Mouse (Mus musculus) brown adipose tissue, adult 24 weeks (tissue): ENCODE results near the gene Smim23. TPM values are rescaled to one million over a fixed set of nuclear protein-coding genes. Genes with fewer than 3 reads are reported as not detected.

Experiments
- H3K27ac ChIP-seq: fragments of 200-500 bp; replicated peaks from 2 replicates; pipeline ENCODE4 v1.5.1; 2012; ENCODE audit warnings: low read depth, mild to moderate bottlenecking, low read length
- H3K4me1 ChIP-seq: fragments of 200-500 bp; 2 replicates; pipeline ENCODE4 v1.6.1; 2012; ENCODE audit warnings: low read length, mixed read lengths; ENCODE audit not compliant: control insufficient read depth, insufficient read depth, insufficient read length
- H3K4me3 ChIP-seq: fragments of 200-500 bp; 2 replicates; pipeline ENCODE4 v1.5.1; 2012; ENCODE audit warnings: low read depth, mild to moderate bottlenecking, low read length, moderate library complexity; ENCODE audit not compliant: insufficient read depth
- polyA plus RNA-seq: library from polyadenylated mRNA; stranded (reverse); fragments of >200 nt; gene quantifications from 2 replicates; pipeline ENCODE4 v1.2.4, GENCODE M21; 2012; ENCODE audit not compliant: missing spikeins, insufficient read depth, insufficient read length

Smim23 gene
- polyA plus RNA-seq, 1 experiment = not detected

GRCm38 (mm10) chr11:32798445-32798844 is 26.0 kb downstream of the Smim23 start:
- H3K27ac ChIP-seq = no peak overlapping the region
- no peaks in the 10 kb centered on the region for H3K4me1 ChIP-seq
- no peak overlapping the region for H3K4me3 ChIP-seq

DNA sequence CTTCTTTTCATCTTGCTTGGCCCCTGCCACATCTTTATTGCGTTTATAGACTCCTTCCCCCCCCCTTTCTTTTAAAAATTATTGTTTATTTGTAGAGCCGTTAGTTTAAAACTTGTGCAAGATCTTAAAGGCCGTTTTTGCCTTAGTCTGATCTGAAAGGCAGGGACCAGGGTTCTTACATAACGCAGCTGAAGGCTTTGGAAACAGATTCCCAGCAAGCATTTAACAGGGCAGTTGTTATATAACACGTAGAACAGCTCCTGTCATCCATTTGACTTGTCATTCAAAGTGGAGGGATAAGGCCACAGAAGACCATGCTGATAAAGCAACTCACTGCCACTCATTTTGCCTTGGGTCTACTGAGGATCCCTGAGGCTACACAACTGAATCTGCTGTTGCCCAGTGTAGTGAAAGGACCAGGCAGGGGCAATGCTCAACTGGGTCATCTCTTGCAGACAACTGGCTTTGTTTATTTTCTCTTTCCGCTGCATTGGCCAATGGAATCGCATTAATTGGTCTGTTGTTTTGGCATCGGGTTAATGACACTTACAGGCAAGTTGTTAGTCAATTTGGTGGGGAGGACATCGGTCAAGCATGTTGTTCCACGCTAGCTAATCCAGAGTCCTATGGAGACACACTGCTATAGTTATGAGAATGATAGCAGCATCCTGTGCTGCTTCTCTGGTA is 29.5 kb downstream of the Smim23 start:
- H3K4me3 ChIP-seq = no peak overlapping the region
- 0 out of 2 replicates have a peak overlapping the region, but pooled peaks have one; percentile 12 for H3K27ac ChIP-seq
- no peaks in the 10 kb centered on the region for H3K4me1 ChIP-seq

GRCm38 (mm10) chr11:32786201-32786600 is 38.2 kb downstream of the Smim23 start:
- no peak overlapping the region for H3K4me3 ChIP-seq
- H3K27ac ChIP-seq = no peak overlapping the region

DNA sequence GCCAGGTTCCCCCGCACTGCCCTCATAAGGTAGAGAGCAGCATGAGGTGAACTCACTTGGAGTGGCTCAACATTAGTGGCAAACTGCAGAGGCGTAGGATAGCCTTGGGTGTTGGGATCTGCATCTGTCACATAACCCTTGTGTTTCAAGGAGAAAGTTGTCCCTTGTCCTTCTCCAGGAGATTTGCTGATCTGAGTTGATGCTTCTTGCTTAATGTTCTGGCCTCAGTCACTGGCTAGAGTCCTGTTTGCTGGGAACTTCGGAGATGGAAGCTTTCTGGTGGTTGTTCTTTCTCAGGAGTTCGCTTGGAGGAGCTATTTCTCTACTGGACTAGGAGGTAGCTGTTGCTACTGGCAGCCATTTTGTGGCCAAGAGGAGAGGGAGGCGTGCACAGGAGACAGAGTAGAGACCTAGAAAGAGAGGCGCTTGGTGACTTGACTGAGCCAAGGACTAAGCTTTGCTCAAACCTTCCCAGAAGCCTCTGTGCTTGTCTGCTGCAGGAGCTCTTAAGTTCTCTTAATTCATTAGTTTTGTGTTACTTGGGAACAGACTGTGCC is 38.7 kb downstream of the Smim23 start:
- H3K4me1 ChIP-seq = peaks cover 3% of the 10 kb centered on the region; the same call in 1 of the 2 replicates
- no peak overlapping the region for H3K27ac ChIP-seq
- H3K4me3 ChIP-seq = no peak overlapping the region

More at GRCm38 (mm10) chr11:32786201-32786600, 38.2 kb downstream of the Smim23 start:
- H3K4me1 ChIP-seq = peaks cover 3% of the 10 kb centered on the region; the same call in 1 of the 2 replicates

- Histone ChIP-seq H3K4me3 (no peak overlapping the region), H3K27ac (no peak overlapping the region), H3K4me1 (peaks cover 3% of the 10 kb centered on the region; the same call in 1 of the 2 replicates)
Measured at GRCm38 (mm10) chr11:32782724-32783123, 41.7 kb downstream of the Smim23 start.

DNA sequence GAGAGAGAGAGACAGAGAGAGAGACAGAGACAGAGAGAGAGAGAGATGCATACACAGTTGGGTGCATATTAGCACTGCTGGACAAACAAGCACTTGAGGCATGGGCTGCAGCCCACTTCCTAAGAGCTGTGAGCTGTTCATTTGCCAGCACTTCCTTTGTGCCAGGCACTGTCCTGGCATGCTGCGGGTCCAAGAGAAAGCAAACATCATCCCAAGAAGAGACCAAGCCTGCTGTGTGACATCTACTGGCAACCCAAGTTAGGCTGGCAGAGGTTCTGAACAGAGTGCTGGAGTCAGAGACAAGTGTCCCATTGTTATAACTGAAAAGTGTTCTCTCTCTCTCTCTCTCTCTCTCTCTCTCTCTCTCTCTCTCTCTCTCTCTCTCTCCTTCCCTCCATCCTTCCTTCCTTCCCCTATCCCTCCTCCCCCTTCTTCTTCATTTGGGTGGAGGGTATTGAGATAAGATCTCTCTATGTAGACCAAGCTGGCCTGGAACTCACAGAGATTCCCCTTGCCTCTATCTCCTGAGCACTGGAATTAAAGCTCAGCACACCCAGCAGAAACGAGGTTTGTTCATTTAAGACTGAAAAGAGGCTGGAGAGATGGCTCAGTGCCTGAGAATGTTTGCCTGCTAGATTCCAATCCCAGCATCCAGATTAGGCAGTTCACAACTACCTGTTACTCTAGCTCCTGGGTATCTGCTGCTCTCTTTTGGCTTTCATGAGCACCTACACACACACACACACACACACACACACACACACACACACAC is 42.6 kb downstream of the Smim23 start:
- no peak overlapping the region for H3K4me3 ChIP-seq
- H3K27ac ChIP-seq = no peak overlapping the region
- H3K4me1 ChIP-seq = peaks cover 3% of the 10 kb centered on the region; the same call in 1 of the 2 replicates

- no peak overlapping the region for H3K4me3 ChIP-seq
- peaks cover 3% of the 10 kb centered on the region; the same call in 1 of the 2 replicates for H3K4me1 ChIP-seq
- no peak overlapping the region for H3K27ac ChIP-seq
Measured at GRCm38 (mm10) chr11:32780747-32781536, 43.5 kb downstream of the Smim23 start.

- Histone ChIP-seq H3K4me3 (no peak overlapping the region), H3K27ac (no peak overlapping the region), H3K4me1 (peaks cover 5% of the 10 kb centered on the region)
Measured at GRCm38 (mm10) chr11:32768642-32769343, 55.6 kb downstream of the Smim23 start.

Other genes with a start within 250 kb of the Smim23 start
- 26.5 and 27.8 TPM in 2 replicates for gene Fbxw11, start 181.9 kb downstream of the Smim23 start, polyA plus RNA-seq